Mouse (Mus musculus): Measurements from ENCODE around the gene Amacr. TPM values are rescaled to one million over a fixed set of nuclear protein-coding genes. Genes with fewer than 3 reads are reported as not detected.
A peak's percentile ranks its signal among the peaks of the same experiment; 100 is the strongest.

Gene Amacr
- polyA plus RNA-seq, 1 experiment from 2014 or later = 13.8 TPM

GRCm38 (mm10) chr15:10990411-10990810, 8.9 kb downstream of the Amacr start:
- Histone ChIP-seq H3K9ac (no peak overlapping the region), H3K27ac (ENCODE audit: poor library complexity, severe bottlenecking) (no peak overlapping the region), H3K9me3 (replicated peaks) (no peaks in the 10 kb centered on the region), H3K4me3 (no peak overlapping the region), H3K4me1 (replicated peaks) (no peaks in the 10 kb centered on the region), H3K4me2 (no peak overlapping the region), H3K36me3 (peaks cover 27% of the 10 kb centered on the region), H3K27me3 (replicated peaks) (no peaks in the 10 kb centered on the region)
- ATAC-seq (ENCODE audit: insufficient number of reproducible peaks, low FRiP score) = no peak
- WGBS = 44% methylated on average over 2 of the region's 2 CpGs

GRCm38 (mm10) chr15:10991566-10991965, 10.0 kb downstream of the Amacr start:
- H3K36me3 ChIP-seq = peaks cover 27% of the 10 kb centered on the region

GRCm38 (mm10) chr15:10999832-11000231, 18.3 kb downstream of the Amacr start:
- Histone ChIP-seq H3K27ac (ENCODE audit: poor library complexity, severe bottlenecking) (no peak overlapping the region), H3K27me3 (replicated peaks) (no peaks in the 10 kb centered on the region), H3K4me2 (peak overlapping the region; percentile 30), H3K4me3 (no peak overlapping the region), H3K9me3 (replicated peaks) (no peaks in the 10 kb centered on the region), H3K36me3 (peaks cover 5% of the 10 kb centered on the region; the same call in 1 of the 2 replicates), H3K9ac (no peak overlapping the region), H3K4me1 (replicated peaks) (no peaks in the 10 kb centered on the region)
- 42% methylated on average over 5 of the region's 5 CpGs for WGBS
- ATAC-seq (ENCODE audit: insufficient number of reproducible peaks, low FRiP score) = no peak

More at GRCm38 (mm10) chr15:10991566-10991965, 10.0 kb downstream of the Amacr start:
- 82% methylated on average over 1 of the region's 1 CpGs for WGBS
- H3K27me3 ChIP-seq (replicated peaks) = no peaks in the 10 kb centered on the region
- H3K27ac ChIP-seq (ENCODE audit: poor library complexity, severe bottlenecking) = no peak overlapping the region
- no peak overlapping the region for H3K4me3 ChIP-seq
- ATAC-seq (ENCODE audit: insufficient number of reproducible peaks, low FRiP score) = no peak
- no peak overlapping the region for H3K9ac ChIP-seq
- no peaks in the 10 kb centered on the region for H3K9me3 ChIP-seq (replicated peaks)
- no peak overlapping the region for H3K4me2 ChIP-seq
- H3K4me1 ChIP-seq (replicated peaks) = no peaks in the 10 kb centered on the region

GRCm38 (mm10) chr15:11000421-11000820, 18.9 kb downstream of the Amacr start, which contains the start of gene Slc45a2:
Gene Slc45a2 (plus strand): TSS chr15:11000721.
- Histone ChIP-seq H3K4me3 (no peak within 1 kb of the TSS), H3K36me3 (no peaks in the 10 kb centered on the region), H3K9ac (no peak within 1 kb of the TSS), H3K4me1 (replicated peaks) (no peaks in the 10 kb centered on the region), H3K27ac (ENCODE audit: poor library complexity, severe bottlenecking) (no peak within 1 kb of the TSS), H3K27me3 (replicated peaks) (no peaks in the 10 kb centered on the region), H3K4me2 (peak within 1 kb of the TSS; percentile 30), H3K9me3 (replicated peaks) (no peaks in the 10 kb centered on the region)
- 41% methylated on average over 7 of the region's 7 CpGs for WGBS
- no peak for ATAC-seq (ENCODE audit: insufficient number of reproducible peaks, low FRiP score)

- 79% methylated on average over 4 of the region's 4 CpGs for WGBS
- Histone ChIP-seq H3K4me2 (no peak overlapping the region), H3K9me3 (replicated peaks) (no peaks in the 10 kb centered on the region), H3K4me1 (replicated peaks) (no peaks in the 10 kb centered on the region), H3K9ac (no peak overlapping the region), H3K27me3 (replicated peaks) (0 out of 2 replicates have a peak, but pooled peaks cover 5% of the 10 kb centered on the region), H3K4me3 (no peak overlapping the region), H3K36me3 (no peaks in the 10 kb centered on the region), H3K27ac (ENCODE audit: poor library complexity, severe bottlenecking) (no peak overlapping the region)
- ATAC-seq (ENCODE audit: insufficient number of reproducible peaks, low FRiP score) = no peak
Measured at GRCm38 (mm10) chr15:11003791-11004190, 22.2 kb downstream of the Amacr start.

- ATAC-seq (ENCODE audit: insufficient number of reproducible peaks, low FRiP score) = no peak
- H3K36me3 ChIP-seq = no peaks in the 10 kb centered on the region
- 30% methylated on average over 6 of the region's 6 CpGs for WGBS
- H3K4me1 ChIP-seq (replicated peaks) = no peaks in the 10 kb centered on the region
- no peak overlapping the region for H3K4me3 ChIP-seq
- H3K27me3 ChIP-seq (replicated peaks) = 0 out of 2 replicates have a peak, but pooled peaks cover 5% of the 10 kb centered on the region
- H3K9me3 ChIP-seq (replicated peaks) = no peaks in the 10 kb centered on the region
- no peak overlapping the region for H3K4me2 ChIP-seq
- no peak overlapping the region for H3K27ac ChIP-seq (ENCODE audit: poor library complexity, severe bottlenecking)
- H3K9ac ChIP-seq = no peak overlapping the region
Measured at GRCm38 (mm10) chr15:11004646-11005045, 23.1 kb downstream of the Amacr start.

- Histone ChIP-seq H3K4me1 (replicated peaks) (no peaks in the 10 kb centered on the region), H3K4me3 (no peak overlapping the region), H3K9me3 (replicated peaks) (no peaks in the 10 kb centered on the region), H3K27me3 (replicated peaks) (peaks cover 8% of the 10 kb centered on the region; the same call in 1 of the 2 replicates), H3K27ac (ENCODE audit: poor library complexity, severe bottlenecking) (no peak overlapping the region), H3K36me3 (no peaks in the 10 kb centered on the region), H3K9ac (no peak overlapping the region), H3K4me2 (no peak overlapping the region)
- ATAC-seq (ENCODE audit: insufficient number of reproducible peaks, low FRiP score) = no peak
- 25% methylated on average over 5 of the region's 5 CpGs for WGBS
Measured at GRCm38 (mm10) chr15:11008756-11009155, 27.2 kb downstream of the Amacr start.

GRCm38 (mm10) chr15:11010976-11011548, 29.5 kb downstream of the Amacr start:
- 82% methylated on average over 11 of the region's 11 CpGs for WGBS
- H3K4me3 ChIP-seq = no peak overlapping the region
- ATAC-seq (ENCODE audit: insufficient number of reproducible peaks, low FRiP score) = no peak
- no peaks in the 10 kb centered on the region for H3K9me3 ChIP-seq (replicated peaks)
- H3K36me3 ChIP-seq = no peaks in the 10 kb centered on the region
- peaks cover 8% of the 10 kb centered on the region; the same call in 1 of the 2 replicates for H3K27me3 ChIP-seq (replicated peaks)
- H3K27ac ChIP-seq (ENCODE audit: poor library complexity, severe bottlenecking) = no peak overlapping the region
- no peaks in the 10 kb centered on the region for H3K4me1 ChIP-seq (replicated peaks)
- no peak overlapping the region for H3K9ac ChIP-seq
- no peak overlapping the region for H3K4me2 ChIP-seq

GRCm38 (mm10) chr15:11014931-11015330, 33.4 kb downstream of the Amacr start:
- Histone ChIP-seq H3K9ac (no peak overlapping the region), H3K4me3 (no peak overlapping the region), H3K4me2 (no peak overlapping the region), H3K4me1 (replicated peaks) (no peaks in the 10 kb centered on the region), H3K27me3 (replicated peaks) (peaks cover 4% of the 10 kb centered on the region; the same call in 1 of the 2 replicates), H3K27ac (ENCODE audit: poor library complexity, severe bottlenecking) (no peak overlapping the region), H3K9me3 (replicated peaks) (no peaks in the 10 kb centered on the region), H3K36me3 (no peaks in the 10 kb centered on the region)
- no peak for ATAC-seq (ENCODE audit: insufficient number of reproducible peaks, low FRiP score)
- 35% methylated on average over 2 of the region's 2 CpGs for WGBS

- Histone ChIP-seq H3K9ac (no peak overlapping the region), H3K9me3 (replicated peaks) (no peaks in the 10 kb centered on the region), H3K27me3 (replicated peaks) (peaks cover 10% of the 10 kb centered on the region; the same call in 1 of the 2 replicates), H3K4me1 (replicated peaks) (no peaks in the 10 kb centered on the region; the same call in 1 of the 2 replicates), H3K4me2 (no peak overlapping the region), H3K4me3 (no peak overlapping the region), H3K27ac (ENCODE audit: poor library complexity, severe bottlenecking) (no peak overlapping the region), H3K36me3 (no peaks in the 10 kb centered on the region)
- ATAC-seq (ENCODE audit: insufficient number of reproducible peaks, low FRiP score) = no peak
- 61% methylated on average over 4 of the region's 4 CpGs for WGBS
Measured at GRCm38 (mm10) chr15:11026801-11027561, 45.4 kb downstream of the Amacr start.

- no peaks in the 10 kb centered on the region for H3K9me3 ChIP-seq (replicated peaks)
Measured at GRCm38 (mm10) chr15:11030188-11030587, 48.6 kb downstream of the Amacr start.

More at GRCm38 (mm10) chr15:11030188-11030587, 48.6 kb downstream of the Amacr start:
- 75% methylated on average over 3 of the region's 3 CpGs for WGBS
- Histone ChIP-seq H3K27ac (ENCODE audit: poor library complexity, severe bottlenecking) (no peak overlapping the region), H3K4me2 (no peak overlapping the region), H3K27me3 (replicated peaks) (peaks cover 35% of the 10 kb centered on the region), H3K4me1 (replicated peaks) (no peaks in the 10 kb centered on the region), H3K4me3 (no peak overlapping the region), H3K9ac (no peak overlapping the region), H3K36me3 (no peaks in the 10 kb centered on the region)
- no peak for ATAC-seq (ENCODE audit: insufficient number of reproducible peaks, low FRiP score)

Measured in heart, embryonic 12.5 days (tissue).